Mouse (Mus musculus) erythroblast, embryonic 14.5 days (primary cell): ENCODE results near the gene Xcr1.

Source experiments
- GATA1 ChIP-seq: IDR thresholded peaks from 2 replicates; pipeline ENCODE4 v1.6.1; 2012; ENCODE audit warnings: low read length, inconsistent platforms, mixed read lengths
- TAL1 ChIP-seq: IDR thresholded peaks from 3 replicates; pipeline ENCODE4 v1.6.1; 2012; ENCODE audit warnings: low read length, inconsistent platforms, mixed read lengths

DNA sequence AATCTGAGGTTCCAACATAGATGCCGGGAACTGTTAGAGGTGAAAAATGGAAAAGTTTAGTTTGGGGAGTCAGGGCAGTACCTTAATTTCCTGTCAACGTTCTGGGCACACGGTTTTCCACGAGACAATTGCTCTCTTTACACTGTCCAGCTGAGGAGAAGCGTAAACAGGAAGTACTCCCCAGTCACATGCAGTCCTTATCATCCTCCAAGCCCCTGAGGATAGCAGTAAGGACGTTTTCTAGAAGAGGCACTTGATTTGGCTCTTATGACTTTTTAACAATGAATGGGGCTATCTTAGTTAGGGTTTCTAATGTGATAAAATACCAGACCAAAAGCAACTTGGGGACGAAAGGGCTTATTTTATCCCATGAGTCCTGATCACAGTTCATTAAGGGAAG lies 53.2 kb downstream of the Xcr1 start:
- no peak for TF ChIP-seq TAL1
- TF ChIP-seq GATA1: no peak
